Mouse (Mus musculus) lung, postnatal 36 days (tissue): Measurements from ENCODE around the gene Nek10.
A peak's percentile ranks its signal among the peaks of the same experiment; 100 is the strongest.
"Not testable (repeated sequence)": the region's sequence is repeated elsewhere in the genome, so short reads cannot be mapped to it uniquely, and the experiment has no call there.

Experiments used
- DNase-seq: peaks from one replicate; pipeline ENCODE4 v3.0.0; 2022; ENCODE audit warnings: mixed read lengths

Gene Nek10

GRCm38 (mm10) chr14:14871121-14871520 lies 67.9 kb downstream of the Nek10 start:
- DNase-seq, result no peak

DNA sequence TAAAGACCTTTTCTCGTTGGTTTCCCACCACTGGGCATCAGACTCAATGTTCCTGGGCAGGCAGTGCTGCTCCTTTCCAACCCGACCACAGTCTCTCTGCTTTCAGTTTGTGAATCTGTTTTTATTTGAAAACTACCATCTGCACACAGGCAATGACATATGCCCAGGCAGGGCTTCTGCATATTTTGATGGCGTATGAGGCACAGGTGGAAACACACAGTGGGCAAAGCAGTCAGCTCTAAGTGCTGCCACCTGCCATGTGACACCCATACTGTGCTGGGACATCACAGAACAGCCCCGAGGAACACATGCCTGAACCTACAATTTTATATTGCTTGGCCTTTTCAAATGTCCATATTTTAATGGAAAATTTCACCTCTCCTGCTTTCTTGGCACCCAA lies 68.5 kb downstream of the Nek10 start:
- DNase-seq, result no peak

GRCm38 (mm10) chr14:14893932-14894652 lies 90.9 kb downstream of the Nek10 start:
- DNase-seq, result peak; percentile 2

DNA sequence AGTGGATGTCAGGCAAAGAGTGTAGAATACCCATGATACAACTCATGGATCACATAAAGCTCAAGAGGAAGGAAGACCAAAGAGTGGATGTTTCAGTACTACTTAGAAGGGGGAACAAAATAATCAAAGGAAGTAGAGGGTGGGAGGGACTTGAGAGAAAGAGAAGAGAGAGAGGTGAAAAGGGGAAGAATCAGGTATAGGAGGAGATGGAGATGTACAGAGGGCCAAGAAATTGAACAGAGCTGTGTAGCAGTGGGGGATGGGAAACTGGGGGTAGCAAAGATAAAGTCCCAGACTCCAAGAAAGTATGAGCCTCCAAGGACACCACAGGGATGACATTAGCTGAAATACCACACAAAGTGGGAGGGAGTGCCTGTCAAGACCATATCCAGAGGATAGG lies 91.6 kb downstream of the Nek10 start:
- DNase-seq, result no peak

GRCm38 (mm10) chr14:14895363-14895762 lies 92.1 kb downstream of the Nek10 start:
- no peak for DNase-seq

DNA sequence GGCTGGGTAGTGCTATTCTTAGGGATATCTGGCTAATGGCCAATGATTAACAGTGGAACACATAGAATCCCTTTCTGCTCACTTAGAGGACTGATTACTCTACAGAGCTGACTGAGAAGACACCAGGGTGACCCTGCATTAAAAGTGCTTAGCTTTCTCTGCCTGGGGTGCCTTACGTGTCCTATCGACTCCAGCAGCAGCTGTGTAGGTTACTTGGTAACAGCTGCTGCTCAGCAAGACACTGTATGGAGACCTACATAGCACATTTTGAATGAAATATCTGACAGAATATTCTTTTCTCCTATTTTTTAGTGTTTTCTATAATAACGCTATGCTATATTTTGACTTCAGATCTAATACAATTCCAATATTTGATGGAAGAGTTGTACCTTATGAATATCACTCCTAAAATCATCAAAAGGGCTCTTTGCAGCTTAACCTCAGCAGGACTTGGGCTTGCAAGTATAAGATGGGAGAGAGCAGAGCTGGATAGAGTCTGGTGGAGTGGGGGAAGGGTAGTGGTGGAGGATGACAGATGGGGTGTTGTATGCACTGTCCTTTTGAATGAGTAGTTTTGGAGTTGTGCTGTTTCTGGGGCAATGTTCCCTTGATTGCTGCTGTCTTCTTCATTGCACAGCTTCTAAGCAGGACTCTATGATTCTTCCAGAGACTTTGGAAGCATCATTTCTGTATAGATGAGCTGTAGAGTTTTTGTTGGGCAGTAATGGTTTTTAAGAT lies 93.4 kb downstream of the Nek10 start:
- no peak for DNase-seq

GRCm38 (mm10) chr14:14904750-14905529 lies 101.7 kb downstream of the Nek10 start:
- DNase-seq, result peak; percentile 85

DNA sequence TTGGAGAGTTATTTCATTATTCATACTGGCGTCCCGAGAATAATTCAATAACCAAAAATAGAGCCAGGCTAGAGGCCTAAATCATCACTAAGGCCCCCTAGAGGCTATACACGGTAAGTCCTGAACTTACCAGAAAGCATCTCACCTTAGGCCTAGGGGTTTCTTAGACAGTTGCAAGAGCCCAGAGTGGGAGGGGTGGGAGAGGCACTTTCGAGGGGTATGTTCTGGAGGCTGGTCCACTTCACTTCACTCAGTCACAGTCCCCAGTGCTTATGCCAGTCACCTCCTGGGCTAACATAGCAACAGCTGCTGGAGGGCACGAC lies 102.3 kb downstream of the Nek10 start:
- peak; percentile 0 for DNase-seq

DNA sequence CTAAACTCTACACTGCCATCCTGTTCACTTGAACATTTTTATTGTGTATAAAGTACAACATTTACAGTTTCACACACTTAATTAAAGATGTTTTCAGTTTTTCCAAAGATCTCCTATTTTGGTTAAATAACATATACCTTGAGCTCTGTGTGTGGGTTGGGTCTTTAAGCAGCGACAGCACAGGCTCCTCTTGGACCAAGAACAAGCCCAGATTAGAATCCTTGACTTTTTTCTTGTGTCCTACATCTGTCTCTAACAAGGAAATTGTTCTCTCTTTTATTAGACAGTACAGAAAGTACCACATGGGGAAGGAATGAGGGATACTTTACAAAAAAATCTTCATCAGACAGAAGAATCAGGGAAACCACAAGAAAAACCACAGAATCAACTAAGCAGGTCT lies 122.4 kb downstream of the Nek10 start:
- no peak for DNase-seq

DNA sequence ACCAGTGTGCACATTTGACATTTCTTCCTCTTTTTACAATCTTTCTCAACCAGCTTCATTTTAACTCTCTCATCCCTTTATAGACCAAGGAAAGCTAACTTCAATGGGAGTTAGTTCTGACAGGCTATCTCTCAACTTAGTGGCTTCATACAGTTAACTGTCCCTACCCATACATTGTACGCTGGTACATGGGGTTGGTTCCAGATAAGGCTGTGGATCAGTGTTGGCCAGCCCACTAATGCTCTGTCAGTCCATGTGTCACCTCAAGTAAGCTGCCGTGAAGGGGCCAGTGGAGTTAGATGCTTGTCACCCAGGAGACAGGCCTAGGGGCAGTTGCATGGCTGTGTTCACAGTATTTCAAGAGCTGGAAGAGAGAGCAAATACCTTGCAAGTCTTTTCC lies 124.3 kb downstream of the Nek10 start:
- no peak for DNase-seq

- DNase-seq, result no peak
Measured at GRCm38 (mm10) chr14:14934977-14935376, 131.8 kb downstream of the Nek10 start.

GRCm38 (mm10) chr14:14945930-14946329 lies 142.7 kb downstream of the Nek10 start:
- no peak for DNase-seq

GRCm38 (mm10) chr14:14949023-14949422 lies 145.8 kb downstream of the Nek10 start:
- DNase-seq, result no peak

GRCm38 (mm10) chr14:14951808-14952207 lies 148.6 kb downstream of the Nek10 start:
- no peak for DNase-seq

DNA sequence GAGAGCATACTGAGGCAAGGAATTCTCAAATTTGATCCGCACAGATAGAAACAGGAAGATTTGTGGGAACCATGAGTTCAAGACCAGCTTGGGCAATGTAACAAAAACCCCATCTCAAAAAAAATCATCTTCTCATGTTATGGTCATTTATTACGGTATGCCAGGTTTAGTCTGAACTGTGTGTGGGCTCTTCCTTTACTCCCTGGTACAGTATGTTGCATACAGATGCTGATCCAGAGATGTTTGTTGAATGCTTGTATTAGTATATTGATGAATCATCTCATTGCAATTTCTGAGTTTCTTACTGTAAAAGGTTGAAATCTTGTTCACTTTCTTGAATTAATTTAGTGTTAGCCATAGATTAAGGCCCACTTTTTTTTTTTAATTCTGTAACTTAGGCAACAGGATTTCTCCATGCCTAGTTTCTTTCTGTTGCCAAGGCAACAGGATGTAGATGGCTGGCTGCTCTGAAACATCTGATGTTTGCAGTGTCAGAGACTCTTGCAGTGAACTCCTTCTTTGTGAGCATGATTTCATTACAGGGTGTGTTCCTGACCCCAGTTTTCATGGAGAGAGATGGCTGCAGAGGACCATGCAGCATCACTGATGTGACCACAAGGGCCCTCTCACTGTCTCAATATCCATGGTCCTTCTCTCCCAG lies 156.7 kb downstream of the Nek10 start:
- DNase-seq, result no peak

DNA sequence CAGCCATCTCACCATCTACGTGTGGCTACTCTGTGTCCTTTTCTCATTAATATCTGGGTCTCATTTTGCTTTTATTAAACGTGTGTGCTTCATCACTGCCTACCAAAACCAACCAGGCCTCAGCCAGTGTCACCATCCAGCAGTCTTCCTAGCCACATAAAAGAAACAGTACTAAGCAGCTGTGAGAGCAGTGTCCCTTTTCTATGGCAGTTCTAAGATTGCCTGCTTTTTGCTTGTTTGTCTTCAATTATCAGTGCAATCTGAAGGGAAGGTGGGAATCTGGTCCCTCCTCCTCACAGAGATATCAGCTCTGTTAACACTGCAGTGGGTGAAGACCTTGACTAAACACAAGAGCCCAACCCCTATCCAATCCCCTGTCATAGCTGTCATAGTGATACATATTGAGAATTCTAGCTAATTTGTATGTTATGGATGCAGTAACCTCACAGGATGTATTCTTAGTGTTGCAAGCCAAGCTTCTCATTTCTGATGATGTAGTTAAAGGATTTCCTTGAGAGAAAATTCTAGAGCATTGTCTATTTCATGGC lies 157.3 kb downstream of the Nek10 start:
- no peak for DNase-seq

GRCm38 (mm10) chr14:14970633-14971032 lies 167.4 kb downstream of the Nek10 start:
- DNase-seq, result no peak

DNA sequence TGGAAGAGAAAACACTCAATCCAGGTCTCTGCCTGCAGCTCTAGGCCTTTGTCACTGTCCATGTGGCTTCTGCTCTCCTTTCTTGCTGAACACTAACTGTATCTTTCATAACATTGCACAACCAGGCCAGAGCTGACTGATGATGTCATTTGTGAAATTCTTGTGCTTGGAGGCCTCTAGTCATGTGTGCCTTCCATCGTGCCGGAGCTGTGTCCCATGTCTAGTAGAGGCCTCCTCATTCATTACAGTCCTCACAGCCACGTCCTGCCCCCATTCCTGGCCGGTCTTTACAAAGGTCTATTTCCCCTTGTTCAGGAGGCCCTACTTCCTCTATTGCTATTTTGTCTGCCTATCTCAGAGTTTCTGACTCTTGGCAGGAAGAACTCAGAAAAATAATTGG lies 167.8 kb downstream of the Nek10 start:
- DNase-seq, result peak; percentile 4

- no peak for DNase-seq
Measured at GRCm38 (mm10) chr14:14974156-14974555, 170.9 kb downstream of the Nek10 start.

DNA sequence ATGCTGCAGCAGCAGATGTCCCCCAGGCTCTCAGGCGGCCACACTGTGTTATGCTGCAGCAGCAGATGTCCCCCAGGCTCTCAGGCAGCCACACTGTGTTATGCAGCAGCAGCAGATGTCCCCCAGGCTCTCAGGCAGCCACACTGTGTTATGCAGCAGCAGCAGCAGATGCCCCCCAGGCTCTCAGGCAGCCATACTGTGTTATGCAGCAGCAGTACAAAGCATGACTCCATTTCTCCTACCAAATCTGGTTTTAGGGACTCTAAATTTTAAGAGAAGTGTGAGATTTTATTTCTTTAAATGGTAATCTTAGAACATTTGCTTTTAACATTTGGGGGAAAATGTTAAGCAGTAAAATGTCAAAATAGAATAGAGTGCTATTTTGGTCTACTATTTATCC lies 180.9 kb downstream of the Nek10 start:
- not testable (repeated sequence) for DNase-seq

GRCm38 (mm10) chr14:14984710-14985647 lies 181.8 kb downstream of the Nek10 start:
- peak; percentile 64 for DNase-seq

GRCm38 (mm10) chr14:14987403-14987802 lies 184.2 kb downstream of the Nek10 start:
- DNase-seq, result no peak
